Mouse (Mus musculus): ENCODE measurements around the gene Pik3r1. TPM values are rescaled to one million over a fixed set of nuclear protein-coding genes. Genes with fewer than 3 reads are reported as not detected.
A peak's percentile ranks its signal among the peaks of the same experiment; 100 is the strongest.

The Pik3r1 gene
- total RNA-seq, 1 experiment = 7.3 TPM

DNA sequence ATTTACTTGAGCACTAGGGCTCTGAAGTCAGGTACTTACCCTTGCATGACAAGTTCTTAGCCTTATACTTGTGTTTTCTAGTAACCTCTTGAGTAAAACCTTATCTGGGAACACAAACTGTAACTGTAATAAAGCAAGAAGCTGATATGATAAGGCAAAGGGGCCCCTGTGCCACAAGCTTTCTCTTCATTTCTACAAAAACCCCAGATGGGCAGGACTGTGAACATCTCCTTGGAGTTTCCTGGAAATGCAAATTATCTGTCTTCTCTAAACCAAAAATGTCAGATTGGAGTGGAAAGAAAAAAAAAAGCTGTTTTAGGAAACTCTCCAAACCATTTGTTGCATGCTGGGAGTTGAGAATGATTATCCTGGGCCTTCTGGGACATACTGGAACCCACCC, 3.1 kb upstream of the Pik3r1 start:
- Histone ChIP-seq H3K4me1 (ENCODE audit: control insufficient read depth in 2 of 2, insufficient read depth in 2 of 2, low read length in 2 of 2, poor library complexity in 1 of 2) (no peaks in the 10 kb centered on the region; a peak in 1 of 4 replicates), H3K4me3 (ENCODE audit: insufficient read depth in 1 of 2, low read depth in 1 of 2, low read length in 2 of 2, poor library complexity in 1 of 2, severe bottlenecking in 1 of 2) (no peak overlapping the region), H3K36me3 (ENCODE audit: control insufficient read depth, insufficient read depth, low read length, poor library complexity, severe bottlenecking) (no peaks in the 10 kb centered on the region), H3K9me3 (ENCODE audit: control insufficient read depth, insufficient read depth, low read depth, low read length) (no peaks in the 10 kb centered on the region), H3K27ac (ENCODE audit: insufficient read depth, low read depth, low read length, poor library complexity, severe bottlenecking) (no peak overlapping the region), H3K9ac (ENCODE audit: insufficient read depth, low read depth, low read length, poor library complexity, severe bottlenecking) (no peak overlapping the region)
- TF ChIP-seq ZNF384 (IDR thresholded peaks at IDR 0.05; ENCODE audit: low read depth, low read length) = no peak
- TF ChIP-seq CHD2 (IDR thresholded peaks at IDR 0.05; ENCODE audit: low read depth, low read length) = no peak
- TF ChIP-seq ZC3H11A (IDR thresholded peaks at IDR 0.05; ENCODE audit: borderline replicate concordance, low read depth, low read length) = no peak
- TF ChIP-seq MAFK (IDR thresholded peaks at IDR 0.05; ENCODE audit: insufficient read depth, low read depth, low read length) = no peak
- DNase-seq (ENCODE audit: low read depth, low spot score) = no peak
- in situ Hi-C loops (cut with MboI; ENCODE audit: low sequenced_read_pairs in 2 of 2, unreplicated experiment in 2 of 2) = no loop called here

DNA sequence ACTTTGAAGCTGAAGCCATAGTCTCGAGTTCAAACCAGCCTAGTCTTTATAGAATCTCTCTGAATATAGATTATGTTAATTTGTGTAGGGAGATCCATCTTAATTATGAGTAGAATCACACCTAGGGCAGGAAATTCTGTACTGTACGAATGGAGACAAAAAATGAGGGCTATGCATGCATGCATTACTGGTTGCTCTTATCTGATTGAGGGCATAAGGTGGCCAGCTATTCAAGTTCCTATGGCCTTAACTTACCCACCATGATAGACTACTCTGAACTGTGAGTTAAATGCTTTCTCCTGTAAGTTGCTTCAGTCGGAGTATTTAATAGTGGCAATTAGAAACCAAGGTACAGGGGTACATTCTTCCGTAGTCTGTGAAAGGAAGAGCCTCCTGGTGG, 1.9 kb upstream of the Pik3r1 start:
- Histone ChIP-seq H3K27ac (ENCODE audit: insufficient read depth, low read depth, low read length, poor library complexity, severe bottlenecking) (no peak overlapping the region), H3K4me3 (ENCODE audit: insufficient read depth in 1 of 2, low read depth in 1 of 2, low read length in 2 of 2, poor library complexity in 1 of 2, severe bottlenecking in 1 of 2) (no peak overlapping the region), H3K9ac (ENCODE audit: insufficient read depth, low read depth, low read length, poor library complexity, severe bottlenecking) (no peak overlapping the region), H3K9me3 (ENCODE audit: control insufficient read depth, insufficient read depth, low read depth, low read length) (no peaks in the 10 kb centered on the region), H3K36me3 (ENCODE audit: control insufficient read depth, insufficient read depth, low read length, poor library complexity, severe bottlenecking) (no peaks in the 10 kb centered on the region), H3K4me1 (ENCODE audit: control insufficient read depth in 2 of 2, insufficient read depth in 2 of 2, low read length in 2 of 2, poor library complexity in 1 of 2) (no peaks in the 10 kb centered on the region; a peak in 1 of 4 replicates)
- in situ Hi-C loops (cut with MboI; ENCODE audit: low sequenced_read_pairs in 2 of 2, unreplicated experiment in 2 of 2) = no loop called here
- no peak for DNase-seq (ENCODE audit: low read depth, low spot score)
- TF ChIP-seq HCFC1 (IDR thresholded peaks at IDR 0.05; ENCODE audit: borderline replicate concordance, insufficient read depth, low read length) (no peak), CHD2 (IDR thresholded peaks at IDR 0.05; ENCODE audit: low read depth, low read length) (no peak), ZC3H11A (IDR thresholded peaks at IDR 0.05; ENCODE audit: borderline replicate concordance, low read depth, low read length) (no peak), MAFK (IDR thresholded peaks at IDR 0.05; ENCODE audit: insufficient read depth, low read depth, low read length) (no peak), ZNF384 (IDR thresholded peaks at IDR 0.05; ENCODE audit: low read depth, low read length) (no peak)

DNA sequence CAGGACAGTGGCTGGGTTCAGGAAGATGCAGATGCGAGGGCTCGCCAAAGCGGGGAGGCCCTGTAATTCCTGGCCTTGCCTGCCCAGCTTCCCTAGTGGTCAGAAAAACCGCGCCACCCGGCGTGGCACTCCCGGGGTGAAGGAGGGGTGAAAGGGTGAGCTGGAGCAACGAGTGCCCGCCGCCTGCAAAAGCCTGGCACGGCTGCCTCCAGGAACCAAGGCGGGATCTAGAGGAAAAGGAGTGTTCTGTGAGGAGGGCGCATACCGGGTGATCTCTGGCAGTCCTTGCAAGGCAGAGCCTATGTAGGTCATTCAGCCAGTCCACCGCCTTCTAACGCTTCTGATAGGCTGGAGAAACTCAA, 594 bp upstream of the Pik3r1 start:
- Histone ChIP-seq H3K4me1 (ENCODE audit: control insufficient read depth in 2 of 2, insufficient read depth in 2 of 2, low read length in 2 of 2, poor library complexity in 1 of 2) (peaks cover 0 to under 1% of the 10 kb centered on the region in 2 experiments; a peak in 2 of 4 replicates), H3K9me3 (ENCODE audit: control insufficient read depth, insufficient read depth, low read depth, low read length) (no peaks in the 10 kb centered on the region), H3K27ac (ENCODE audit: insufficient read depth, low read depth, low read length, poor library complexity, severe bottlenecking) (no peak overlapping the region), H3K9ac (ENCODE audit: insufficient read depth, low read depth, low read length, poor library complexity, severe bottlenecking) (peak overlapping the region; percentile 76), H3K4me3 (ENCODE audit: insufficient read depth in 1 of 2, low read depth in 1 of 2, low read length in 2 of 2, poor library complexity in 1 of 2, severe bottlenecking in 1 of 2) (peak overlapping the region; percentile 94 to 98), H3K36me3 (ENCODE audit: control insufficient read depth, insufficient read depth, low read length, poor library complexity, severe bottlenecking) (no peaks in the 10 kb centered on the region)
- DNase-seq (ENCODE audit: low read depth, low spot score) = no peak
- in situ Hi-C loops (cut with MboI; ENCODE audit: low sequenced_read_pairs in 2 of 2, unreplicated experiment in 2 of 2) = no loop called here
- no peak for TF ChIP-seq ZNF384 (IDR thresholded peaks at IDR 0.05; ENCODE audit: low read depth, low read length)
- TF ChIP-seq CHD2 (IDR thresholded peaks at IDR 0.05; ENCODE audit: low read depth, low read length) = no peak
- no peak for TF ChIP-seq HCFC1 (IDR thresholded peaks at IDR 0.05; ENCODE audit: borderline replicate concordance, insufficient read depth, low read length)
- TF ChIP-seq MAFK (IDR thresholded peaks at IDR 0.05; ENCODE audit: insufficient read depth, low read depth, low read length) = no peak
- no peak for TF ChIP-seq ZC3H11A (IDR thresholded peaks at IDR 0.05; ENCODE audit: borderline replicate concordance, low read depth, low read length)

DNA sequence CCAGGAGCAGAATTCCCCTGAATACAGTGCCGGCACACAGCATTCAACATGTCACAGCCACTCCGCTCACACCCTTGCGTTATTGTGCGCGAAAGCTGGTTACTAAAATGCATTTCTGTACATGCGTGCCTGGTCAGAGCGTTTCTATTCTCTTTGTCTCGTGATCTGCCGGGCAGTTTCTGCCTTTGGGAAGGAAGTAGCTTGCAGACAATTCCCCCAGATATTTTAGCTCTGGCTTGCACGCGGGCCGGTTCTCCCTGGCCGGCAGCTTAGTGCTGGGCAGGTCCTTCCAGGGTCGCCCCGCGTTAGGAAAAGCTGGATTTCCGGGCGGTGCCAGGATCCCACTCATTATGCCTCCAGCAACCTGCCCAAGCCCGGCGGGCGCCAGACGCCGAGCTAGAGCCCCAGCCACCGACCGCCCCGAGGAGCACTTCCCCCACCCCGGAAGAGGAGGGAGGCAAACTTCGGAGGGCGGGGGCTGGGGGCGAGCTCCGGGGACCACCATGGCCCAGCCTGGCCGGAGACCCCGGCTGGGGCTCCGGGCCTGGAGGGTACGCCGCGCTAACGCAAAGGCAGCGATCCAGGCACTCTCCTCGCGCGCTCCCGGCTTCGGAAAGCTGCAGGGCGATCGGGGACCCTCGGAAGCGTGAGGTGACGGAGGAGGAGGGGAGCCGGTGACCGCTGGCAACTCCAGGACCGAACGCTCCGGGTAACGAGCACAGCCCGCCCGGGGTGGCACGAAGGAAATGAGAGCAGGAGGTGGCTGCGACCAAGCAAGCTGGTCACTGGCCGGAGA, 806 bp downstream of the Pik3r1 start:
- TF ChIP-seq HCFC1 (IDR thresholded peaks at IDR 0.05; ENCODE audit: borderline replicate concordance, insufficient read depth, low read length) = no peak
- no peak for TF ChIP-seq MAFK (IDR thresholded peaks at IDR 0.05; ENCODE audit: insufficient read depth, low read depth, low read length)
- no peak for TF ChIP-seq ZNF384 (IDR thresholded peaks at IDR 0.05; ENCODE audit: low read depth, low read length)
- no peak for TF ChIP-seq CHD2 (IDR thresholded peaks at IDR 0.05; ENCODE audit: low read depth, low read length)
- no peak for TF ChIP-seq ZC3H11A (IDR thresholded peaks at IDR 0.05; ENCODE audit: borderline replicate concordance, low read depth, low read length)
- H3K9ac ChIP-seq (ENCODE audit: insufficient read depth, low read depth, low read length, poor library complexity, severe bottlenecking) = peak overlapping the region; percentile 89
- H3K9me3 ChIP-seq (ENCODE audit: control insufficient read depth, insufficient read depth, low read depth, low read length) = no peaks in the 10 kb centered on the region
- peaks cover 0 to 8% of the 10 kb centered on the region in 2 experiments; a peak in 3 of 4 replicates for H3K4me1 ChIP-seq (ENCODE audit: control insufficient read depth in 2 of 2, insufficient read depth in 2 of 2, low read length in 2 of 2, poor library complexity in 1 of 2)
- in situ Hi-C loops (cut with MboI; ENCODE audit: low sequenced_read_pairs in 2 of 2, unreplicated experiment in 2 of 2) = no loop called here
- DNase-seq (ENCODE audit: low read depth, low spot score) = no peak
- H3K27ac ChIP-seq (ENCODE audit: insufficient read depth, low read depth, low read length, poor library complexity, severe bottlenecking) = no peak overlapping the region
- H3K4me3 ChIP-seq (ENCODE audit: insufficient read depth in 1 of 2, low read depth in 1 of 2, low read length in 2 of 2, poor library complexity in 1 of 2, severe bottlenecking in 1 of 2) = peak overlapping the region; percentile 94 to 98
- H3K36me3 ChIP-seq (ENCODE audit: control insufficient read depth, insufficient read depth, low read length, poor library complexity, severe bottlenecking) = no peaks in the 10 kb centered on the region

Measured in ES-E14 (cell line).